Comparison of ENCODE assay signal across 24 mouse cellular contexts in genomic region chr6:140192526-140192925, GRCm38 (mm10).
"Had no signal": no experiment of that assay in that cellular context is flagged by ENCODE, and none has a peak within 500 bp of the region (broad histone marks: within the 10 kb centered on the region; RNA-seq: fewer than 3 reads in every experiment).

No protein-coding gene starts in this region.

- H3K4me3 ChIP-seq: gastrocnemius, adult 2 months; heart, embryonic 10.5 days; heart, embryonic 12.5 days; hindbrain, embryonic 12.5 days; hindbrain, embryonic 15.5 days; kidney, embryonic 15.5 days; limb, embryonic 13.5 days; limb, embryonic 15.5 days; liver, embryonic 13.5 days; liver, embryonic 15.5 days had no signal

- H3K27me3 ChIP-seq: heart, embryonic 12.5 days; hindbrain, embryonic 12.5 days; hindbrain, embryonic 15.5 days; kidney, embryonic 15.5 days; limb, embryonic 13.5 days; limb, embryonic 15.5 days; liver, embryonic 13.5 days; liver, embryonic 15.5 days had no signal

- H3K27ac ChIP-seq: heart, embryonic 10.5 days; liver, embryonic 13.5 days; liver, embryonic 15.5 days had no signal

- ATAC-seq: intestine, embryonic 16.5 days; liver, postnatal 0 days had no signal

- DNase-seq: gastrocnemius, adult 2 months; gastrocnemius, postnatal 10 days; gastrocnemius, postnatal 25 days; heart, adult 18-20 months; heart, postnatal 10 days; kidney, adult 11 months; kidney, adult 2 months; kidney, adult 9 months; kidney, postnatal 14 days; kidney, postnatal 36 days; layer of hippocampus, adult 9-11 months; layer of hippocampus, postnatal 36 days; left cerebral cortex, postnatal 4 days; liver, embryonic 13.5 days; liver, postnatal 0 days had no signal

- H3K4me1 ChIP-seq: heart, embryonic 12.5 days; hindbrain, embryonic 12.5 days; liver, embryonic 13.5 days; liver, embryonic 15.5 days had no signal

- H3K36me3 ChIP-seq: heart, embryonic 10.5 days; heart, embryonic 12.5 days; hindbrain, embryonic 12.5 days; hindbrain, embryonic 15.5 days; kidney, embryonic 15.5 days; limb, embryonic 13.5 days; limb, embryonic 15.5 days; liver, embryonic 13.5 days; liver, embryonic 15.5 days had no signal

- H3K9me3 ChIP-seq: heart, embryonic 10.5 days; heart, embryonic 12.5 days; hindbrain, embryonic 12.5 days; hindbrain, embryonic 15.5 days; kidney, embryonic 15.5 days; limb, embryonic 13.5 days; limb, embryonic 15.5 days; liver, embryonic 13.5 days; liver, embryonic 15.5 days had no signal

- H3K4me2 ChIP-seq: hindbrain, embryonic 12.5 days; limb, embryonic 15.5 days; liver, embryonic 13.5 days; liver, embryonic 15.5 days had no signal

- H3K9ac ChIP-seq: heart, embryonic 12.5 days; hindbrain, embryonic 12.5 days; hindbrain, embryonic 15.5 days; kidney, embryonic 15.5 days; limb, embryonic 13.5 days; limb, embryonic 15.5 days; liver, embryonic 13.5 days; liver, embryonic 15.5 days; liver, postnatal 0 days had no signal
